Mouse (Mus musculus): ENCODE measurements around the gene Sobp. TPM values are rescaled to one million over a fixed set of nuclear protein-coding genes. Genes with fewer than 3 reads are reported as not detected.

The Sobp gene
- polyA plus RNA-seq, 1 experiment, result 26.0 TPM

GRCm38 (mm10) chr10:43162318-43162717 is 12.0 kb downstream of the Sobp start:
- DNase-seq (ENCODE audit: extremely low spot score in 1 of 2, low spot score in 1 of 2), result no peak

GRCm38 (mm10) chr10:43159333-43159732 is 15.0 kb downstream of the Sobp start:
- DNase-seq (ENCODE audit: extremely low spot score in 1 of 2, low spot score in 1 of 2), result no peak

DNA sequence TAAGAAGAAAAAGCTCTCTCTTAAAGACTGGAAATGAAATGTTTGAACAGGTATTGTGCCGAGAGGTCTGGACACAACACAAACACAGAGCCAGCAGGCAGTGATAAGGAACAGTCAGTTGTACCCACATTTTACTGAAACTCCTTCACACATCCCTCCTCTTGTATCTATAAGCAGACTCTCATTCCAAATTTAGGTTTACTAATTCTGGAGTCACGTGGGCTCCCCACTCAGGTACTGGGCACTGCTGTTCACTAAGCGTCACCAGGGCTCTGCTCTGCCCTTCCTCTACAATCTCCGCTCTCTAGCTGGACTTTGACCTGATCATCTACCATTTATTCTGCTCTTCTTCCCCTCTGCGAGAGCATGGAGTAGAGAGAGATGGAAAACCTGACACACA is 15.4 kb downstream of the Sobp start:
- DNase-seq (ENCODE audit: extremely low spot score in 1 of 2, low spot score in 1 of 2), result peak in 1 of 2 experiments; percentile 31

- peak in 1 of 2 experiments; percentile 32 for DNase-seq (ENCODE audit: extremely low spot score in 1 of 2, low spot score in 1 of 2)
Measured at GRCm38 (mm10) chr10:43155046-43155560, 19.2 kb downstream of the Sobp start.

DNA sequence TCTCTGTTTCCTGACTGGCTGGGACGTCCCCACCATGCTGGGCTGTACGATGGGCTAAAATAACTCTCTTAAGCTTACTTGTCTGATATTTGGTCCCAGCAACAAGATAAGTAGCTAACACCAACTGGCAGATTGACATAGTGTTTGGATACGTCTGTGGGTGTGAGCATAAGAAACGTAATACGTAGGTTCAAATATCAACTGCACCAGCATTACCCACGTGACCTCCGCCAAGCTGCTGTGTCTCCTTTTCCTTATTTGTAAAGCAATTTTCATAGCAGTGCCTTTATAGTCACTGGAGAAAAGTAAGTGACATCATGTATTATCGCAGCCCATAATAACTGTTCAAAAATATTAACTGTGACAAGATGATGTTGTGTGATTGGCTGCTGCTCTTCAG is 21.7 kb downstream of the Sobp start:
- DNase-seq (ENCODE audit: extremely low spot score in 1 of 2, low spot score in 1 of 2), result no peak

GRCm38 (mm10) chr10:43148456-43148855 is 25.9 kb downstream of the Sobp start:
- no peak for DNase-seq (ENCODE audit: extremely low spot score in 1 of 2, low spot score in 1 of 2)

DNA sequence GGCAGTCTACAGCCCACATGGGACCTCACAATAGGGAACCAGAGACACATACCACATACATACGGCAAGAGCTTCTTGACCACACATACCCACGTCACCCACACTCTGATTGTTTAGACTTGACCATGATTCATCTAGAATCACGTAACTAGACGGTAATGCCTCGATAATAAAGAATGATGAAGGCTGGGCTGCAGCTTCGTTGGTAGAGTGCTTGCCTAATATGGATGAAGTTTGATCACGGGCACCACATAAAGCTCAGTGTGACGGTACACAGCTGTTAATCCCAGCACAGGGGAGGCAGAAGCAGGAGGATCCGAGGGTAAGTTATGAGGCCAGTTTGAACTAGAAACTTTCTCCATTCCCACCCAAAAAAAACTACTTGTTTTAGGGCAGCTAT is 31.2 kb downstream of the Sobp start:
- DNase-seq (ENCODE audit: extremely low spot score in 1 of 2, low spot score in 1 of 2), result no peak

DNA sequence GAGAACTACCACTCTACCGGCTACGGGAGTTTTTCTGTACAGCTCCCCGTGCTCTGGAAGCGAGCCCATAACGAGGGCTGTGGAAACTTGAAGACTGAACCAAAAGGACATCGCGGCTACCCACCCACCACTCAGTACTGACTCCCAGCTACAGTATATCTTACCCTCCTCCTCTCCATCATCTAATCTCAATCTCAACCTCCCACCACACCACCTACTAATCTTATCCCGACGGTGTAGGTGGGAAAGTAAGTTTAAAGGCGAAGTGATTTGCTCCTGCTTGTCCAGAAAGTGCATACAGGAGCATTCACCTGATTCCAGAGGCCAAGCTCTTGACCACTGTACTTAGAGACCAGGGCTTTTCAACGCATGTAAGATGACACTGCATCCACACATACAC is 40.3 kb downstream of the Sobp start:
- no peak for DNase-seq (ENCODE audit: extremely low spot score in 1 of 2, low spot score in 1 of 2)

DNA sequence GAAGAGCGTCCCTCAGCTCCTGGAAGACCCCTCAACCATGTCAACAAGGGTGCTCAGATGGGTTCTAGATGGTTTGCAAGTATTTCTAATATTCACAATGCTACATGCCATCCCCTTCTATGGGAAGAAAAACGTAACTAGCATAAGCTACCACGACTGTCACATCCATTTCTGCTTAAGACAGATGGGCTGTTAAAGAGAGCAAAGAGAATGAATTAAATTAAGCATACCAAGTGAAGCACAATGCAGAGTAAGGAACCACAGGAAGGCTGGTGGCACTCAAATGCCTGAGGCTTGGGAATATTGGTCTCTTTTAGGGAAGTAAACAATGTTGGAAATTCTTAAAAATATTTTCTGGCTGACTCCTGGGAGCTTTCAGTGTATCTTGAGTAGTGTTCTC is 45.6 kb downstream of the Sobp start:
- no peak for DNase-seq (ENCODE audit: extremely low spot score in 1 of 2, low spot score in 1 of 2)

- peak in 1 of 2 experiments; percentile 42 for DNase-seq (ENCODE audit: extremely low spot score in 1 of 2, low spot score in 1 of 2)
Measured at GRCm38 (mm10) chr10:43124561-43124960, 49.8 kb downstream of the Sobp start.

DNA sequence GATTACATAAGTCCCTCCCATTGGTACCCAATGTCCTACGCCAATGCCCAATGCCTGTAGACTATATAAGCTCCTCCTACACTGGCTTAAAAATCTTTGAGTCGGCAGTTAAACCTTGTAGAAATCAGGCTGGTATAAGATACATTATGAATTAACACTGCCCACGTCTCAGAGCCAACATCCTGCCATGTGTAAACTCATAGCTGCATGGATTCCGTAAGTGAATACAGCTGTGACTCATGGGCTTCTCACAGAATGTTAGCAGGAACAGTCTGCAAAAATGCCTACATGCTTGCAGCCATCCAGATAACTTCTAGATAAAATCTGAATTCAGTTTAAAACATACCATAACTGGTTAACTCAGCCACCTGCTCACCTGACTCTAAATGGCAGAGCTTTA is 50.2 kb downstream of the Sobp start:
- peak; percentile 75 to 79 for DNase-seq (ENCODE audit: extremely low spot score in 1 of 2, low spot score in 1 of 2)

- DNase-seq (ENCODE audit: extremely low spot score in 1 of 2, low spot score in 1 of 2), result no peak
Measured at GRCm38 (mm10) chr10:43123422-43123821, 50.9 kb downstream of the Sobp start.

GRCm38 (mm10) chr10:43120688-43121450 is 53.5 kb downstream of the Sobp start:
- DNase-seq (ENCODE audit: extremely low spot score in 1 of 2, low spot score in 1 of 2), result no peak

GRCm38 (mm10) chr10:43116083-43116927 is 58.0 kb downstream of the Sobp start:
- no peak for DNase-seq (ENCODE audit: extremely low spot score in 1 of 2, low spot score in 1 of 2)

DNA sequence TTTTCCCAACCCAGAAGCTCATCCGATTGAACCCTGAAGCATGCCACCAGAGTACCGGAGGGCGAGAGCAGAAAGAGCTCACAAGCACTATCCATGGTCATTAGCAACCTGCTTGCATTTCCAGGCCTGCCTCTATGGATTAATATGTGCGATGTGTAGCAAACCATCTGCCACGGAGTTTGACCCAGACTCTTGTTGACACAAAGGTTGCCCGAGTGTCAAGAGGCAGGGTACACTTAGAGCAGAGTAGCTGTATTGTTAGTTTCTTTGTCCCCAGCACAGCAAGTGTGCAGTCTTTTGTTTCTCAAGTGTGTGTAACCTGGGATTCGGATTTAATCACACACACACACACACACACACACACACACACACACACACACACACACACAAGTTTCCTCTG is 62.0 kb downstream of the Sobp start:
- DNase-seq (ENCODE audit: extremely low spot score in 1 of 2, low spot score in 1 of 2), result no peak

- DNase-seq (ENCODE audit: extremely low spot score in 1 of 2, low spot score in 1 of 2), result peak; percentile 64 to 79
Measured at GRCm38 (mm10) chr10:43106616-43107015, 67.7 kb downstream of the Sobp start.

DNA sequence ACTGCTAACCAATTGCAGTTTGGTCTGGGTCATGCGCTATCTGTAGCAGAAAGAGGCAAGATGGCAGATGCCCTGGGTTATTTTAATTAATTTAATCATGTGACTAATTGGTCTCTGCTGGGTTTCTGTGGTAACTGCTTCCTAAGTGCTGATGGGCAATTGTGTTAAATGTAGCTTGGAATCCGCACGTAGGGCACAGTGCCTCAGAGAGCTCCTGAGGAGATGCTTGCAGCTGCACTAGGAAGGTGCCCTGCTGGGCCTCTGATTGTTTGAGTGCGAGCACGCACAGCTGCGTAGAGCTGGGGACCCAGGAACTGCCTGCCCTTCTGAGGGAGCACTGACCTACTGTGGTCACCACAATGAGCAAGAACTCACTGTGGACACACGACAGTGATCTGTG is 68.1 kb downstream of the Sobp start:
- DNase-seq (ENCODE audit: extremely low spot score in 1 of 2, low spot score in 1 of 2), result no peak

- no peak for DNase-seq (ENCODE audit: extremely low spot score in 1 of 2, low spot score in 1 of 2)
Measured at GRCm38 (mm10) chr10:43100513-43100912, 73.8 kb downstream of the Sobp start.

GRCm38 (mm10) chr10:43099229-43099628 is 75.1 kb downstream of the Sobp start:
- no peak for DNase-seq (ENCODE audit: extremely low spot score in 1 of 2, low spot score in 1 of 2)

DNA sequence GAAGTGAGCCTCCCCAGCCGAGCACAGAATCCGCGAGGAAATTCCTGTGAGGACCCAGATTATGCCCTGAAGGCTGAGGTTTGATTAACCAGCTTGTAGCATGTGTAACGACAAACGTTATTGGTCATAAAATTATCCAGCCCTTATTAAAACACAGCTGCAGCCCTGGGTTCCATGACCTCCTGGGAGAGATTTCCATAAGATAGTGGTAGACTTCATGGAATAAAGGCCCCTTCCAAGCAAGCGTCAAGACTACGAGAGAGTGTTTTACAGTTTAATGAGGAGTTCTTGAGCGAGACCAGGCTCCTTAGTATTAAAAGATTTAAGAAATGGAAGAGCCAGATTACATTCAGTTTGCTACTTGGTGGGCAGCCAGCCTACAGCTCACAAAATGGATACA is 76.6 kb downstream of the Sobp start:
- no peak for DNase-seq (ENCODE audit: extremely low spot score in 1 of 2, low spot score in 1 of 2)

DNA sequence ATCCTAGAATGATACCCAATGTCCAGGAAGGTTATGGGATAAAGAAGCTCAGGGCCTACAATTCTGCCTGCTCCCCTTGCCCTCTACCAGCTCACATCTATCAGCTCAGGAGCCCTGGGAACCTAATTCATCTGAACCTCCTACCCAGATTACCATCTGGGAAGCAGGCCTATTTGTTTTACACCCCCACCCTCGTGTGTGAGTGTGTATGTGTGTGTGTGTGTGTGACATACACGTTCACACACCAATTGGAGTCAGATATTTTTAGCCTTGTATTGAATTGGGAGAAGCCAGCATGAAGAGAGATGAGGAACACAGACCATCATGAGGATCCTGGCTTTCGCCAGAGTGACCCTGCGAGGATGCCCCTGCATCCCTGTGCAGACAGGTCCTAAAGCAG is 77.7 kb downstream of the Sobp start:
- DNase-seq (ENCODE audit: extremely low spot score in 1 of 2, low spot score in 1 of 2), result peak in 1 of 2 experiments; percentile 36

- DNase-seq (ENCODE audit: extremely low spot score in 1 of 2, low spot score in 1 of 2), result no peak
Measured at GRCm38 (mm10) chr10:43094537-43094936, 79.8 kb downstream of the Sobp start.
